Mouse (Mus musculus) stomach, embryonic 14.5 days (tissue): Measurements from ENCODE around the gene Creg2. TPM values are rescaled to one million over a fixed set of nuclear protein-coding genes. Genes with fewer than 3 reads are reported as not detected.

Source experiments
- ATAC-seq: fragments of 200-750 bp; cut with Nextera tagmentation; 2 replicates; pipeline ENCODE4 v1.8.0; 2017; ENCODE audit warnings: low read depth, moderate TSS enrichment; ENCODE audit not compliant: insufficient number of reproducible peaks, insufficient read depth, low FRiP score
- H3K27ac ChIP-seq: fragments of 300-500 bp; sonication (generic); 2 replicates; pipeline ENCODE4 v1.5.1; 2014; ENCODE audit warnings: mild to moderate bottlenecking, low read length, moderate library complexity, mixed read lengths
- H3K27me3 ChIP-seq: fragments of 300-500 bp; sonication (generic); 2 replicates; pipeline ENCODE4 v1.6.1; 2014; ENCODE audit warnings: low read length, control low read depth, mixed read lengths; ENCODE audit not compliant: control insufficient read depth, insufficient read depth
- H3K36me3 ChIP-seq: fragments of 300-500 bp; sonication (generic); 2 replicates; pipeline ENCODE4 v1.6.1; 2014; ENCODE audit warnings: mild to moderate bottlenecking, control low read depth, low read length, moderate library complexity, mixed read lengths; ENCODE audit not compliant: control insufficient read depth, insufficient read depth
- H3K4me1 ChIP-seq: fragments of 300-500 bp; sonication (generic); 2 replicates; pipeline ENCODE4 v1.6.1; 2014; ENCODE audit warnings: low read length, control low read depth, mixed read lengths; ENCODE audit not compliant: control insufficient read depth, insufficient read depth
- H3K4me2 ChIP-seq: fragments of 300-500 bp; sonication (generic); replicated peaks from 2 replicates; pipeline ENCODE4 v1.6.1; 2014; ENCODE audit warnings: low read depth, low read length, control low read depth
- H3K4me3 ChIP-seq: fragments of 300-500 bp; sonication (generic); 2 replicates; pipeline ENCODE4 v1.5.1; 2014; ENCODE audit warnings: low read depth, low read length, control low read depth
- H3K9ac ChIP-seq: fragments of 300-500 bp; sonication (generic); replicated peaks from 2 replicates; pipeline ENCODE4 v1.6.1; 2014; ENCODE audit warnings: low read depth, mild to moderate bottlenecking, control low read depth, low read length, moderate library complexity, mixed read lengths
- H3K9me3 ChIP-seq: fragments of 300-500 bp; sonication (generic); 2 replicates; pipeline ENCODE4 v1.6.1; 2016; ENCODE audit warnings: low read depth, low read length, control low read depth; ENCODE audit not compliant: control insufficient read depth
- WGBS: fragments of 180-500 bp; shearing (Covaris S2); extraction: QIAGEN DNeasy Blood & Tissue Kit; methylation state at CpG from one replicate; pipeline ENCODE4 v1.1.7; 2014; 5-methylcytosine and 5-hydroxymethylcytosine counted together
- polyA plus RNA-seq: library from polyadenylated mRNA; unstranded; fragments of >200 nt; fragmentation: Nextera tagmentation; extraction: Ambion mirVana; gene quantifications from 2 replicates; pipeline ENCODE4 v1.2.1, GENCODE M21; 2014

The Creg2 gene
- polyA plus RNA-seq = 0.29 and 0.35 TPM in 2 replicates

DNA sequence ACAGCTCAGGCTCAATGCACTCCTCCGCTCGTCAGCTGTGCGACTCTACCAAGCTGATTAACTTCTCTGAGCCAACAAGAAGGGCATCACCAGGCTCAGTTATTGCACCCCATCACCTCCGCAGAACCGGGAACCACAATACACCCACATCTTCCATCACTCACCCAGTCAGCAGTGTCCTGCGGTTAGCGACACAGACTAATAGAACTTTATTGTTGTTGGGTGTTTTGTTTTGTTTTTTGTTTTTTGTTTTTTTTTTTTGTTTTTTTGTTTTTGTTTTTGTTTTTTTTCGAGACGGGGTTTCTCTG lies at the start of gene Creg2:
TSS of gene Creg2 (minus strand) at position 234 of the 308 bp plus-strand sequence.
- no peak for ATAC-seq

DNA sequence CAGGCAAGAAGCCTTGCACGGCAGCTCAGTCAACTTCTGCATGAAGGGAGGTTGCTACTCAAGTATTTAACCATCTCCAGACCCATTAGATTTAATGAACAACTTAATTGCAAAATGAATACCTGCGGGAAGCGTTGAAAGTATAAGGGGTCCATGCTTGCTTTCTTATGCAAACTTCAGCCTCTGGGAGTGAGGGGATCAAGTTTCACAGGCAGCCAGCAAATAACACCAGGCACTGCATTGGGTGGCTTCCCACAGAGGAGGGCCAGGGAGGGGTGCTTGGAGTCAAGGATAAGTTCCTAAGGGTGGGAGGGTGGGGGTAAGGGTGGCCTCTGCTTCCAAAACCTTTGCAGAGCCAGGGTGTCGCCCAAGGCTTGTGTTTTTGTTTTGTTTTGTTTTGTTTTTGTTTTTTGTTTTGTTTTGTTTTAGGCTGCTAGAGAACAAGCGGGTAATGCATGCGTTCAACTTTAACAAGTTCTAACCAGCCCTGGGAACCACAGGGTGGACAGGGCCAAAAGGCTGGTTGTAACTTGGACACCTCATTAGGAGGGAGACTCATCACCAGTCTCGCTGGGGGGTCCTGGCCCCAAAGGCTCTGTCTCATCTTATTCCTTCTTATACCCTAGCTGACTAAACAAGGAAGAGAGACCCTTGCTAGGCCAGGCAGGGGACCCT lies 49.5 kb upstream of the Creg2 start:
- H3K4me1 ChIP-seq = peaks cover 11% of the 10 kb centered on the region
- H3K36me3 ChIP-seq = no peaks in the 10 kb centered on the region
- H3K9ac ChIP-seq = no peak overlapping the region
- H3K4me2 ChIP-seq = no peak overlapping the region
- 21% methylated on average over 7 of the region's 7 CpGs for WGBS
- peak overlapping the region; percentile 1; the same call in 1 of the 2 replicates for H3K27ac ChIP-seq
- H3K4me3 ChIP-seq = no peak overlapping the region
- H3K9me3 ChIP-seq = no peaks in the 10 kb centered on the region
- ATAC-seq = 0 out of 2 replicates have a peak, but pooled peaks have one; percentile 59
- no peaks in the 10 kb centered on the region for H3K27me3 ChIP-seq

More for the DNA sequence above, at the start of gene Creg2:
- H3K4me1 ChIP-seq = peaks cover 4% of the 10 kb centered on the region; the same call in 1 of the 2 replicates
- H3K27ac ChIP-seq = no peak within 1 kb of the TSS
- H3K4me3 ChIP-seq = peak within 1 kb of the TSS; percentile 44
- peak within 1 kb of the TSS; percentile 98 for H3K4me2 ChIP-seq
- H3K36me3 ChIP-seq = no peaks in the 10 kb centered on the region
- H3K27me3 ChIP-seq = 0 out of 2 replicates have a peak, but pooled peaks cover 13% of the 10 kb centered on the region
- no peak within 1 kb of the TSS for H3K9ac ChIP-seq
- no peaks in the 10 kb centered on the region for H3K9me3 ChIP-seq
- WGBS = 38% methylated on average over 9 of the region's 9 CpGs

DNA sequence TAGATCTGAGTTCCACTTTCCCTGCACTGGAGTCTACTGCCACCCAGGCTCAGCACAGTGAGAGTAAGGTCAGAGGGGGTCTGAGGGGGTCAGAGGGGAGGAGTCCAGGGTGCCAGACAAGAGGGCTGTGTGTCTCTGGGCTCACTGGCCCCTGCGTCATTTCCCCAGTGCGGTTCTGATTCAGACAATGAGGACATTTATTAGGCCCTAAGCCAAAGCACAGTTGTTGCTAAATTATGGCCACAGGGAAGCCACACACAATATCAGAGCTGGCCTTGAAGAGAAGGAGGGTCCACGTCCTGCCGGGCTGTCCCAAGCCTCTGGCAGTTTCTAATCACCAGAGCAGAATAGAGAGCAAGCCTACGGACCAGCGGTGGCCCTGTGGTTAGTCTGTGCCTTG lies 47.2 kb upstream of the Creg2 start:
- no peak overlapping the region for H3K9ac ChIP-seq
- WGBS = 54% methylated on average over 6 of the region's 6 CpGs
- no peak overlapping the region for H3K4me3 ChIP-seq
- peaks cover 11% of the 10 kb centered on the region for H3K4me1 ChIP-seq
- ATAC-seq = no peak
- H3K36me3 ChIP-seq = no peaks in the 10 kb centered on the region
- H3K9me3 ChIP-seq = no peaks in the 10 kb centered on the region
- H3K4me2 ChIP-seq = no peak overlapping the region
- H3K27ac ChIP-seq = no peak overlapping the region
- no peaks in the 10 kb centered on the region for H3K27me3 ChIP-seq

DNA sequence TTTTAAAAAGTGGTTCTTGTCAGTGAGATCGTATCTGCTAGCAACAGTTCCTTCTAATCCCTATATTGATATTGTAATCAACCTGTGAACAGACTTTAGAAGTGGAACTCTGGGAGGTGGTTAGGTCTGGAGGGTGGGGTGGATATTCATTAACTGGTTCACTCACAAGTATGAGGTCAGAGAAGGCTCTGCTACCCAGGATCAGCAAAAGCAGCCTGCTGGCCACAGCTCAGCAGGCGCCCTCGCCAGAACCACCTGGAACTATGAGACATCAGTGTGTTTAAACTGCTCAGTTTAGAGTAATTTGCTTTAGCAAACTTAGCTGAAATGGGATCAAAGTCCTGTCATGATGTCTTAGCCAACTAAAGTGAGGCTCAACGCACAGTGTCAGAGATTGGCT lies 43.9 kb upstream of the Creg2 start:
- no peak overlapping the region for H3K4me2 ChIP-seq
- WGBS = 36% methylated on average over 4 of the region's 4 CpGs
- no peaks in the 10 kb centered on the region for H3K27me3 ChIP-seq
- H3K4me1 ChIP-seq = no peaks in the 10 kb centered on the region
- H3K4me3 ChIP-seq = no peak overlapping the region
- ATAC-seq = 0 out of 2 replicates have a peak, but pooled peaks have one; percentile 57
- H3K36me3 ChIP-seq = no peaks in the 10 kb centered on the region
- no peak overlapping the region for H3K27ac ChIP-seq
- H3K9ac ChIP-seq = no peak overlapping the region
- H3K9me3 ChIP-seq = no peaks in the 10 kb centered on the region

DNA sequence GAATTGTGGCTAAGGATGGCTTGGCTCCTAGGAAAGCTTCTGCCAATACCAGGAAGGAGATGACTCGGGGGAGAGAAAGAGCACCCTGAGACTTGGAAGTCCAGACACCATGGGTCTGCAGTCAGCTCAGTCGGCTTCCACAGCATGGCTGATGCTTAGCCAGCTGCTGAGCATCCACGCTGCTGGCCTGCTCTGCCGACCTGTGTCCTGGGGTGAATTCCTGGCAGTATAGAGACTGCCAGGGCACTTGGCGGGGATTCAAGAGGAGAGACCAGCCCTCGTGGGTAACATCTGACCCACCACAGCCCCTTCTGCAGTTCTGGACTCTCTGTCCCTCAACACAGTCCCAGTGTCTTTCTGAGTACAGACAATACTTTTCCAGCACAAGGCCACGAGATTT lies 43.5 kb upstream of the Creg2 start:
- H3K4me2 ChIP-seq = no peak overlapping the region
- no peak for ATAC-seq
- H3K4me3 ChIP-seq = no peak overlapping the region
- no peaks in the 10 kb centered on the region for H3K36me3 ChIP-seq
- no peaks in the 10 kb centered on the region for H3K4me1 ChIP-seq
- no peaks in the 10 kb centered on the region for H3K9me3 ChIP-seq
- H3K9ac ChIP-seq = no peak overlapping the region
- H3K27me3 ChIP-seq = no peaks in the 10 kb centered on the region
- WGBS = 55% methylated on average over 7 of the region's 7 CpGs
- no peak overlapping the region for H3K27ac ChIP-seq

DNA sequence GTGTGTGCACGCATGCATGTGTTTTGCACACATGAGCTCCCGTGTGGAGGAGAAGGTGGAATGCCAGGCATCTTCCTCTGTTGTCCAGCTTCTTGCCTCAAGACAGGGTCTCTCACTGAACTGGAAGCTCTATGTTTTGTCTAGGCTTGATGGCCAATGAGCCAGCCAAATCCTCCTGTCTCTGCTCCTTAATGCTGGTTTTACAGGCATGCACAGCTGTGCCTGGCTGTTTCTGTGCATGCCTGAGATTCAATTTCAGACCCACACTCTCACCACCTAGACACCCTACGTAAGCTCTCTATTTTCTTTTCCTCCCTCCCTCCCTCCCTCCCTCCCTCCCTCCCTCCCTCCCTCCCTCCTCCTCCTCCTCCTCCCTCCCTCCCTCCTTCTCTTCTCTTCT lies 40.7 kb upstream of the Creg2 start:
- WGBS = 75% methylated on average over 3 of the region's 3 CpGs
- Histone ChIP-seq H3K4me3 (no peak overlapping the region), H3K27me3 (no peaks in the 10 kb centered on the region), H3K9ac (no peak overlapping the region), H3K36me3 (no peaks in the 10 kb centered on the region), H3K4me2 (no peak overlapping the region), H3K27ac (no peak overlapping the region), H3K4me1 (no peaks in the 10 kb centered on the region), H3K9me3 (no peaks in the 10 kb centered on the region)
- ATAC-seq = no peak

DNA sequence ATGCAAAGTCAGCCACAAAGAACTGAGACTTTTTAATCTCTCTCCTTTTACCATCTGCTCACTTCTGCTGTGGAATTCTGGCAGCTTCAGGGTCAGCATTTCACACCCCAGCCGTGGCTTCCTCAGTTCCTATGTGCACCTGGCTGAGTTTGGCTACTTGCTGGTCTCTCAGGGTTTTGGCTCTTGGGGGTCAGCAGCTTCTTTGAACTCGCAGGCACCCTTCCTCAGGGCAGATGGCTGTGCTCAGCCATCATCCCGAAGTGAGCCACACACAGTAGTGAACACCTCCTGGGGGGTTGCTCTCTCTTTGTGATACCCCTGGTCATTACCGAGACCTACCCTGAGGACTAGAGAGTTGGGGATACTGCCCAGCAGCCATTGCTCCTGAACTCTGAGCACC lies 39.8 kb upstream of the Creg2 start:
- H3K36me3 ChIP-seq = no peaks in the 10 kb centered on the region
- no peaks in the 10 kb centered on the region for H3K4me1 ChIP-seq
- 38% methylated on average over 4 of the region's 4 CpGs for WGBS
- no peak overlapping the region for H3K4me3 ChIP-seq
- no peak overlapping the region for H3K4me2 ChIP-seq
- H3K27me3 ChIP-seq = no peaks in the 10 kb centered on the region
- no peak overlapping the region for H3K27ac ChIP-seq
- no peaks in the 10 kb centered on the region for H3K9me3 ChIP-seq
- ATAC-seq = no peak
- no peak overlapping the region for H3K9ac ChIP-seq

DNA sequence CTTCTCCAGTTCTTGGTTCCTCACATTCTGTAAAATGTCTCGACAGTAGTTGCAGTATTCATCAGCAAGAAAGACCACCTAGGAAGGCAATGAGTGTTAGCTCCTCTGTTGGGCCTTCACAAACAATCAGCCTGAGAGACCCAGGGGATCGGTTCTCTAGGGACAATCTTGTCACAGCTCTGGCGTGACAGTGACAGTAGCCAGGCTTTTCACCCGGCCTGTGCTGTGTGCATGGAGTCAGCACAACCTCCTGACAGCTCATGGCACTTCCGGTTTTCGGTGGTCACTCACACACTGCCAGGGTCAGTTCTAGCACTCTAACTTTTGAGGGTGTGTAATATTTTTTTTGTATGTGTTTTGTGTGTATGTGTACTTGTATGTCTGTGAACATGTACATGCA lies 37.3 kb upstream of the Creg2 start:
- Histone ChIP-seq H3K36me3 (no peaks in the 10 kb centered on the region), H3K9ac (no peak overlapping the region), H3K9me3 (no peaks in the 10 kb centered on the region), H3K27me3 (no peaks in the 10 kb centered on the region), H3K4me3 (no peak overlapping the region), H3K27ac (no peak overlapping the region), H3K4me2 (no peak overlapping the region), H3K4me1 (no peaks in the 10 kb centered on the region)
- ATAC-seq = no peak
- WGBS = 50% methylated on average over 6 of the region's 6 CpGs

DNA sequence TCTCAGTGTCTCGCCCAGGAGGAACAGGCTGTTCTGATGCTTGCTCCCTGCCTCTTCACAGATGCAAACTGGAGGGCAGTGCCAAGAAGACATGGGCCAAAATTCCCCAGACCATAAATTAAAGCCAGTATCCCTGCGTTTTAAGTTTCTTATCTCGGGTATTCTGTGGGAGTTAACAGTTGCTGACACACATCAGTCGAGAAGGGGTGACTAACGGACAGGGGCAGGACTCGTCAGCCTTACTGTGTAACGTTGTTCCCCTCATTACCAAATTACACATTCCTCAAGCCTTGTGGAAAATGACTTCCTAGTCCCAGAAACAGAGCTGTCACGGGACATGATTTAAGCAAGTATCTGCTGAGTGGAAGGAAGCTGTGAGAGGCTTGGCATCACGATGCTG lies 36.0 kb upstream of the Creg2 start:
- Histone ChIP-seq H3K4me3 (no peak overlapping the region), H3K36me3 (no peaks in the 10 kb centered on the region), H3K27me3 (no peaks in the 10 kb centered on the region), H3K4me2 (no peak overlapping the region), H3K9me3 (no peaks in the 10 kb centered on the region), H3K9ac (no peak overlapping the region), H3K4me1 (no peaks in the 10 kb centered on the region), H3K27ac (no peak overlapping the region)
- ATAC-seq = no peak
- 46% methylated on average over 9 of the region's 9 CpGs for WGBS
